Mouse (Mus musculus) neural tube, postnatal 0 days (tissue): ENCODE results near the gene Elk1. TPM values are rescaled to one million over a fixed set of nuclear protein-coding genes. Genes with fewer than 3 reads are reported as not detected.

Source experiments
- polyA plus RNA-seq: library from polyadenylated mRNA; unstranded; fragments of >200 nt; fragmentation: Nextera tagmentation; extraction: Ambion mirVana; gene quantifications from 2 replicates; pipeline ENCODE4 v1.2.1, GENCODE M21; 2015

Elk1 gene
- 11.7 and 13.2 TPM in 2 replicates for polyA plus RNA-seq

GRCm38 (mm10) chrX:20950191-20950880 is at the start of gene Elk1:
Gene Elk1, minus strand, starts transcription at chrX:20950608.

GRCm38 (mm10) chrX:20961477-20962378 is 11.3 kb upstream of the Elk1 start, which contains the start of gene Uxt:
Gene Uxt, minus strand, starts transcription at chrX:20962017.

DNA sequence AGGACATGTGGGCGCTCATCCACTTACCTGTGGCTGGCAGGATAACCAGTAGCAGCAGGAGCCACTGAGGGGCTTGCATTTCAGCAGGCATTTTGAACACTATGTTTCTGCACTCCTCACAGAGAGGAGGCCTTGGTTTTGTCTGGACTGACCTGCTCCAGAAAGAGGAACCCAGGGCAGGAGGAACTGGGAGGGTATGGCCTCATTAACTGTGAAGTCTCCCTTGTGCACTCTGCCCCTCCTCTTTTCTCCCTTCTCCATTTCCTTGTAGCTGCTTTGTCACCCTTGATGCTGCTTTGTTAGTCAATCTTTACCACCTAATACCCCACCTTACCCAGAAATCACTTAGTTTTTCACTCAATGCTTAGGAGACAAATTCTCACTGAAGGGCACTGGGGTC is 19.0 kb downstream of the Elk1 start, which contains the start of gene Cfp:
Cfp (minus strand) TSS at position 192 of the 400 bp plus-strand sequence.

GRCm38 (mm10) chrX:20920844-20921364 is 29.5 kb downstream of the Elk1 start, which contains the start of gene Syn1:
Gene Syn1, minus strand, starts transcription at chrX:20921004.

Other genes with a start within 250 kb of the Elk1 start
- 49.0 and 63.9 TPM in 2 replicates for gene Usp11, start 246.7 kb downstream of the Elk1 start, polyA plus RNA-seq
- 372 and 407 TPM in 2 replicates for gene Araf, start 152.8 kb downstream of the Elk1 start, polyA plus RNA-seq
- gene Timp1, start 80.4 kb downstream of the Elk1 start, polyA plus RNA-seq: 7.3 and 11.3 TPM in 2 replicates
- gene Syn1, start 29.6 kb downstream of the Elk1 start, polyA plus RNA-seq: 108 and 116 TPM in 2 replicates
- gene Cfp, start 19.1 kb downstream of the Elk1 start, polyA plus RNA-seq: 5.2 and 5.6 TPM in 2 replicates
- gene Uxt, start 11.4 kb upstream of the Elk1 start, polyA plus RNA-seq: 31.1 and 31.9 TPM in 2 replicates
- 4.5 and 4.6 TPM in 2 replicates for gene Zfp182, start 111.7 kb upstream of the Elk1 start, polyA plus RNA-seq
- not detected in 2 replicates for gene Spaca5, start 117.8 kb upstream of the Elk1 start, polyA plus RNA-seq
- 3.3 and 4.3 TPM in 2 replicates for gene Zfp300, start 138.9 kb upstream of the Elk1 start, polyA plus RNA-seq
- not detected in 2 replicates for gene Ssxa1, start 165.2 kb upstream of the Elk1 start, polyA plus RNA-seq
- not detected in 2 replicates for gene Gm21876, start 225.0 kb upstream of the Elk1 start, polyA plus RNA-seq